ENCODE assay signal across 8 mouse cellular contexts in the genomic region with DNA sequence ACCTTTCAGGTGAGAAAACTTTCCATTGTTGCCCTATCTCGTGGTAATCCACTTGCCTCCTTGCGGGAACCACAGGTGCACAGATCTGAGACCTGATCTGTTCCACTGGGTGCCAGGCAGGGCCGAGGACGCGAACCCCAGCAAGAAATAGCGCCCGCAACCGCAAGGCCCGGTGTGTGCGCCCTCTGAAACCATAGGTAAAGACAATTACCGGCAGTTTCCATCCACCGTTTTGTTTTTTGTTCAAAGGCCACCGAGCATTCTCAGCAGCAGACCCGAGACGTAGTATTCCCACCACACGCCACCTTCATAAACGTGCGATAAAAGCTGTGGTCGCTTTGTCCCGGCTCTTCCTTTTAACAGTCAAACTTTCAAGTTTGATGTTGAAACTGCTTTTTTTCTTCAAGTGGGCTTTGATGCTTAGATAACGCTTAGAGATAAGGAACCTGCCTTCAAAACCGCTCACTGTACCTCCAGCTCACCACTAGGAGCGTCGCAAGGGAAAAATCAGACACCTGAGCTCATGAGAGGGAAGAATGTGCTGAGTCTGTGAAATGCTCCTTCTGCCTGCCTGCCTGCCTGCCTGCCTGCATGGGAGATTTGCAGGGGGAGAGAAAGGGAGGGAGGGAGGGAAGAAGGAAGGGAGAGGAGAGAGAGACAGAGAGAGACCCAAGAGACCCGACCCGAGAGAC. TPM values are rescaled to one million over a fixed set of nuclear protein-coding genes. Genes with fewer than 3 reads are reported as not detected.
DNase-seq lines count a peak whose midpoint lies in the region; ATAC-seq lines count a peak whose summit lies in the region.

No protein-coding gene starts in this region.

- DNase-seq in embryo, embryonic 10 days (ENCODE audit: low spot score), result peak; percentile 47
- no peak for DNase-seq in embryo, embryonic 9.5 days (ENCODE audit: extremely low spot score)
- DNase-seq in 416B (ENCODE audit: low read depth), result peak; percentile 55
- DNase-seq in lung, postnatal 25 days (ENCODE audit: low spot score), result peak; percentile 54
- DNase-seq in thymus, postnatal 14 days, result peak; percentile 95
- no peak for DNase-seq in urinary bladder, postnatal 25 days (ENCODE audit: low spot score)
- no peak for DNase-seq in urinary bladder, adult 18-20 months (ENCODE audit: low spot score in 2 of 2)

- ATAC-seq in hematopoietic stem cell, adult 5-6 weeks (replicated peaks in 1 of 2; ENCODE audit: insufficient read depth in 1 of 2, low FRiP score in 2 of 2, low TSS enrichment in 1 of 2, low read depth in 1 of 2, poor library complexity in 2 of 2, severe bottlenecking in 2 of 2), result peak; percentile 15 to 42; a peak in 1 of 4 replicates

RNA-seq across cellular contexts. Expression of a gene that starts 31.4 kb away (rescaled TPM):
- 1.1 and 1.4 TPM in 2 replicates for total RNA-seq in hematopoietic stem cell, adult 5-6 weeks (2017)

RNA-seq across cellular contexts. Expression of a gene that starts 46.4 kb away (rescaled TPM):
- 173 and 192 TPM in 2 replicates for total RNA-seq in hematopoietic stem cell, adult 5-6 weeks (2017)

Comparison
In these comparisons a context has a peak if more than half of its experiments do, and no peak if none do; other contexts are left out.
1. DNase-seq: peak in embryo, embryonic 10 days (single experiment), 416B (single experiment), lung, postnatal 25 days (single experiment) and thymus, postnatal 14 days (single experiment); none in embryo, embryonic 9.5 days (single experiment), urinary bladder, postnatal 25 days (single experiment) and urinary bladder, adult 18-20 months (0 of 2).